Mouse (Mus musculus): Measurements from ENCODE around the gene Ces2e. TPM values are rescaled to one million over a fixed set of nuclear protein-coding genes. Genes with fewer than 3 reads are reported as not detected.
"Not testable (repeated sequence)": the region's sequence is repeated elsewhere in the genome, so short reads cannot be mapped to it uniquely, and the experiment has no call there.

Ces2e gene
- polyA plus RNA-seq (2012; ENCODE audit: insufficient read depth, insufficient read length, low replicate concordance, missing spikeins), result not detected in 2 replicates

GRCm38 (mm10) chr8:104925972-104926596 lies at the start of gene Ces2e:
Gene Ces2e, plus strand, starts transcription at chr8:104926260.
- Histone ChIP-seq H3K4me3 (ENCODE audit: insufficient read depth, low read depth, low read length) (no peak within 1 kb of the TSS), H3K4me1 (ENCODE audit: control insufficient read depth, insufficient read depth, low read length) (no peaks in the 10 kb centered on the region), H3K27ac (ENCODE audit: insufficient read depth, low read depth, low read length) (no peak within 1 kb of the TSS)
- no peak for TF ChIP-seq POLR2A (IDR thresholded peaks at IDR 0.05; ENCODE audit: insufficient read depth, low read depth, low read length)
- 70% methylated on average over 5 of the region's 5 CpGs for WGBS

GRCm38 (mm10) chr8:104886223-104886926 lies 39.7 kb upstream of the Ces2e start:
- not testable (repeated sequence) for H3K4me1 ChIP-seq (ENCODE audit: control insufficient read depth, insufficient read depth, low read length); H3K4me3 ChIP-seq (ENCODE audit: insufficient read depth, low read depth, low read length); H3K27ac ChIP-seq (ENCODE audit: insufficient read depth, low read depth, low read length)
- no CpG with 5 or more reads among the region's 4 CpGs for WGBS

GRCm38 (mm10) chr8:104901746-104902145 lies 24.3 kb upstream of the Ces2e start:
- 81% methylated on average over 2 of the region's 2 CpGs for WGBS
- H3K4me1 ChIP-seq (ENCODE audit: control insufficient read depth, insufficient read depth, low read length), result no peaks in the 10 kb centered on the region
- H3K4me3 ChIP-seq (ENCODE audit: insufficient read depth, low read depth, low read length), result no peak overlapping the region
- TF ChIP-seq POLR2A (IDR thresholded peaks at IDR 0.05; ENCODE audit: insufficient read depth, low read depth, low read length) (no peak), CTCF (IDR thresholded peaks at IDR 0.05; ENCODE audit: insufficient read depth, low read depth, low read length) (no peak)
- H3K27ac ChIP-seq (ENCODE audit: insufficient read depth, low read depth, low read length), result no peak overlapping the region

GRCm38 (mm10) chr8:104907111-104907510 lies 18.9 kb upstream of the Ces2e start:
- Histone ChIP-seq H3K4me3 (ENCODE audit: insufficient read depth, low read depth, low read length) (no peak overlapping the region), H3K4me1 (ENCODE audit: control insufficient read depth, insufficient read depth, low read length) (no peaks in the 10 kb centered on the region), H3K27ac (ENCODE audit: insufficient read depth, low read depth, low read length) (no peak overlapping the region)
- whole genome bisulfite sequencing, result 43% methylated on average over 1 of the region's 1 CpGs
- TF ChIP-seq POLR2A (IDR thresholded peaks at IDR 0.05; ENCODE audit: insufficient read depth, low read depth, low read length) (no peak), CTCF (IDR thresholded peaks at IDR 0.05; ENCODE audit: insufficient read depth, low read depth, low read length) (no peak)

- H3K27ac ChIP-seq (ENCODE audit: insufficient read depth, low read depth, low read length); H3K4me3 ChIP-seq (ENCODE audit: insufficient read depth, low read depth, low read length); H3K4me1 ChIP-seq (ENCODE audit: control insufficient read depth, insufficient read depth, low read length): not testable (repeated sequence)
- WGBS, result 39% methylated on average over 1 of the region's 1 CpGs
These were observed 17.0 kb upstream of the Ces2e start for GRCm38 (mm10) chr8:104909021-104909420.

- 96% methylated on average over 10 of the region's 10 CpGs for WGBS
- H3K27ac ChIP-seq (ENCODE audit: insufficient read depth, low read depth, low read length); H3K4me3 ChIP-seq (ENCODE audit: insufficient read depth, low read depth, low read length); H3K4me1 ChIP-seq (ENCODE audit: control insufficient read depth, insufficient read depth, low read length): not testable (repeated sequence)
These were observed 16.4 kb upstream of the Ces2e start for GRCm38 (mm10) chr8:104909651-104910050.

- 86% methylated on average over 3 of the region's 3 CpGs for WGBS
- no peaks in the 10 kb centered on the region for H3K4me1 ChIP-seq (ENCODE audit: control insufficient read depth, insufficient read depth, low read length)
- TF ChIP-seq CTCF (IDR thresholded peaks at IDR 0.05; ENCODE audit: insufficient read depth, low read depth, low read length), result no peak
- no peak for TF ChIP-seq POLR2A (IDR thresholded peaks at IDR 0.05; ENCODE audit: insufficient read depth, low read depth, low read length)
- H3K27ac ChIP-seq (ENCODE audit: insufficient read depth, low read depth, low read length), result no peak overlapping the region
- H3K4me3 ChIP-seq (ENCODE audit: insufficient read depth, low read depth, low read length), result no peak overlapping the region
These were observed 1.2 kb downstream of the Ces2e start for GRCm38 (mm10) chr8:104927301-104927700.

- no peak overlapping the region for H3K27ac ChIP-seq (ENCODE audit: insufficient read depth, low read depth, low read length)
- WGBS, result 77% methylated on average over 2 of the region's 2 CpGs
- H3K4me3 ChIP-seq (ENCODE audit: insufficient read depth, low read depth, low read length), result no peak overlapping the region
- no peaks in the 10 kb centered on the region for H3K4me1 ChIP-seq (ENCODE audit: control insufficient read depth, insufficient read depth, low read length)
- TF ChIP-seq CTCF (IDR thresholded peaks at IDR 0.05; ENCODE audit: insufficient read depth, low read depth, low read length), result no peak
These were observed 18.6 kb downstream of the Ces2e start for GRCm38 (mm10) chr8:104944665-104945064.

GRCm38 (mm10) chr8:104947056-104947455 lies 21.0 kb downstream of the Ces2e start, which contains the start of gene Ces2f:
Gene Ces2f, plus strand, starts transcription at chr8:104947356.
- no peaks in the 10 kb centered on the region for H3K4me1 ChIP-seq (ENCODE audit: control insufficient read depth, insufficient read depth, low read length)
- 83% methylated on average over 4 of the region's 4 CpGs for WGBS
- H3K27ac ChIP-seq (ENCODE audit: insufficient read depth, low read depth, low read length), result no peak within 1 kb of the TSS
- no peak for TF ChIP-seq POLR2A (IDR thresholded peaks at IDR 0.05; ENCODE audit: insufficient read depth, low read depth, low read length)
- TF ChIP-seq CTCF (IDR thresholded peaks at IDR 0.05; ENCODE audit: insufficient read depth, low read depth, low read length), result no peak
- H3K4me3 ChIP-seq (ENCODE audit: insufficient read depth, low read depth, low read length), result no peak within 1 kb of the TSS

- 90% methylated on average over 5 of the region's 5 CpGs for WGBS
- H3K4me1 ChIP-seq (ENCODE audit: control insufficient read depth, insufficient read depth, low read length), result no peaks in the 10 kb centered on the region
- no peak for TF ChIP-seq CTCF (IDR thresholded peaks at IDR 0.05; ENCODE audit: insufficient read depth, low read depth, low read length)
- no peak for TF ChIP-seq POLR2A (IDR thresholded peaks at IDR 0.05; ENCODE audit: insufficient read depth, low read depth, low read length)
- no peak overlapping the region for H3K27ac ChIP-seq (ENCODE audit: insufficient read depth, low read depth, low read length)
- no peak overlapping the region for H3K4me3 ChIP-seq (ENCODE audit: insufficient read depth, low read depth, low read length)
These were observed 23.0 kb downstream of the Ces2e start for GRCm38 (mm10) chr8:104949031-104949430.
